Mouse (Mus musculus) embryonic facial prominence, embryonic 11.5 days (tissue): ENCODE measurements around the gene Per1. TPM values are rescaled to one million over a fixed set of nuclear protein-coding genes. Genes with fewer than 3 reads are reported as not detected.

Experiments used
- ATAC-seq: fragments of 200-750 bp; cut with Nextera tagmentation; replicated peaks from 2 replicates; pipeline ENCODE4 v1.8.0; 2017; ENCODE audit warnings: low read depth; ENCODE audit not compliant: insufficient number of reproducible peaks, low FRiP score, low TSS enrichment
- DNase-seq: peaks from one replicate; pipeline ENCODE4 v3.0.0-alpha.2; 2015; ENCODE audit warnings: low spot score
- H3K27ac ChIP-seq: fragments of 300-500 bp; sonication (generic); replicated peaks from 2 replicates; pipeline ENCODE4 v1.5.1; 2014; ENCODE audit warnings: mild to moderate bottlenecking, low read depth, low read length, control low read depth
- H3K27me3 ChIP-seq: fragments of 300-500 bp; sonication (generic); 2 replicates; pipeline ENCODE4 v1.6.1; 2014; ENCODE audit warnings: mild to moderate bottlenecking, low read length, moderate library complexity, mixed read lengths; ENCODE audit not compliant: control insufficient read depth, insufficient read depth
- H3K36me3 ChIP-seq: fragments of 300-500 bp; sonication (generic); replicated peaks from 2 replicates; pipeline ENCODE4 v1.6.1; 2014; ENCODE audit warnings: low read depth, mild to moderate bottlenecking, low read length, moderate library complexity, mixed read lengths; ENCODE audit not compliant: control insufficient read depth, insufficient read depth
- H3K4me1 ChIP-seq: fragments of 300-500 bp; sonication (generic); 2 replicates; pipeline ENCODE4 v1.6.1; 2014; ENCODE audit warnings: low read length, mixed read lengths; ENCODE audit not compliant: control insufficient read depth, insufficient read depth
- H3K4me2 ChIP-seq: fragments of 300-500 bp; sonication (generic); 2 replicates; pipeline ENCODE4 v1.6.1; 2014; ENCODE audit warnings: low read depth, mild to moderate bottlenecking, control low read depth, low read length, moderate library complexity
- H3K4me3 ChIP-seq: fragments of 300-500 bp; sonication (generic); 2 replicates; pipeline ENCODE4 v1.5.1; 2014; ENCODE audit warnings: low read depth, low read length, control low read depth
- H3K9ac ChIP-seq: fragments of 300-500 bp; sonication (generic); replicated peaks from 2 replicates; pipeline ENCODE4 v1.6.1; 2014; ENCODE audit warnings: mild to moderate bottlenecking, control low read depth, low read length
- H3K9me3 ChIP-seq: fragments of 300-500 bp; sonication (generic); replicated peaks from 2 replicates; pipeline ENCODE4 v1.6.1; 2016; ENCODE audit warnings: mild to moderate bottlenecking, low read length, inconsistent platforms, mixed read lengths; ENCODE audit not compliant: control insufficient read depth
- WGBS: fragments of 180-500 bp; shearing (Covaris S2); extraction: QIAGEN DNeasy Blood & Tissue Kit; methylation state at CpG from one replicate; pipeline ENCODE4 v1.1.7; 2014; 5-methylcytosine and 5-hydroxymethylcytosine counted together
- polyA plus RNA-seq: library from polyadenylated mRNA; unstranded; fragments of >200 nt; fragmentation: Nextera tagmentation; extraction: Ambion mirVana; gene quantifications from 2 replicates; pipeline ENCODE4 v1.2.1, GENCODE M21; 2014

Per1 gene
- polyA plus RNA-seq, 1 experiment from 2014 or later, result 5.5 TPM

DNA sequence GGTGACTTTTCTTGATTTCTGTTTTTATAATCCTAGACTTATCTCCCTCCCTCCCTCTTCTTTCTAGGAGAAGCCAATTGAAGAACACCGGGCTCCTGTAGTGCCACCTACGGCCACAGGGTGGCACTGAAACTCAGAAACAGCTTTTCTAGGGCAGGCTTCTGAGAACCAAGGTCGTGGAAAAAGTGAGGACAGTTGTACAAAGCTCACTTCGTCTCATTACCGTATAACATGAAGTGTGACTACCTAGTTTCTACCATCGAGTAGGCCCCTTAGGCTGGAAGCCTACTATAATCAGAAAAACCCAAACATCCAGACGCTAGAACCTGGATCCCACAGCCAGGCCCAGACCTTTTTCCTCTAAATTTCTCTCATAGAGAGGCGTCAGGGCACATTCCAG, 28.1 kb upstream of the Per1 start:
- Histone ChIP-seq H3K27ac (no peak overlapping the region), H3K9ac (no peak overlapping the region; the same call in 1 of the 2 replicates)

DNA sequence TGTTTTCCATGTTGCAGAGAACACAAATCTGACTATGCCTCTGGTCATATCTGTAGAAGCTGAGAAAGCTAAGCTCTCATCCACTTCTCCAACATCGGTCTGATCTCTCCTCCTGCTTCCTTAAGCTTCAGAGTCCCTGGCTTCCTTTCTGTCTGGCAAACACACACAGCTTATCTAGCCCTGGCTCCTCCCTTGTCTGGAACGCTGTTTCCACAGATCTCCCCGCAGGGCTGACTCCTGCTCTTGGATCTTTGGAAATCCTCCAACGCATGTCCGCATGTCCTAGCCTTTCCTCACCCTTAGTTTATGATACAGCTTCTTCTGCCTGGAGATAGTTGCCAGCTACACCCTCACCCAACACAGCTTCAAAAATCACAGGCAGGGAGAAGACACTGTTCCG, 27.4 kb upstream of the Per1 start:
- no peak for DNase-seq
- Histone ChIP-seq H3K27ac (no peak overlapping the region), H3K9ac (no peak overlapping the region), H3K4me3 (no peak overlapping the region), H3K27me3 (no peaks in the 10 kb centered on the region), H3K9me3 (no peaks in the 10 kb centered on the region), H3K36me3 (no peaks in the 10 kb centered on the region), H3K4me2 (no peak overlapping the region), H3K4me1 (no peaks in the 10 kb centered on the region)
- ATAC-seq, result no peak
- 57% methylated on average over 6 of the region's 6 CpGs for WGBS

More for the DNA sequence above, 28.1 kb upstream of the Per1 start:
- H3K27me3 ChIP-seq, result no peaks in the 10 kb centered on the region
- H3K36me3 ChIP-seq, result no peaks in the 10 kb centered on the region
- DNase-seq (peak; percentile 96), ATAC-seq (no peak)
- 9% methylated on average over 8 of the region's 8 CpGs for WGBS
- no peaks in the 10 kb centered on the region for H3K9me3 ChIP-seq
- H3K4me2 ChIP-seq, result peak overlapping the region; percentile 76
- no peaks in the 10 kb centered on the region for H3K4me1 ChIP-seq
- H3K4me3 ChIP-seq, result peak overlapping the region; percentile 36

DNA sequence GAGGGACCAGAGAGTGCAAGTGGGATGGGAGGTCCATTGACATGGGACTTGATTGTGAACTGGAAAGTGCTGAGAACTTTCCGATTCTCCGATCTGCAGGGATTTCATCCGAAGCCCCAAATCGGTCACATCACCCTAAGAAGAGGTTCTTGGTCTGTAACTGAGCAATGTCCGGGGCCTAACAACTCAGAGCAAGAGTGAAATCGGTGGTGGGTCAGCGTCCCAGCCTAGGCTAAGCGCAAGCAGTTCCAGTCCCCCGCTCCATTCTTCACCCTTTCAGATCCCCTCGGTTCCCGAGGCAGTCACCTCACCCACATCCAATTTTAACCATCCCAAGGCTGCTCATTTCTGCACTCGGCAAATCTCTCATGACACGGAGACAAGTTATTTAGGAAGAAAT, 24.9 kb upstream of the Per1 start:
- no peaks in the 10 kb centered on the region for H3K36me3 ChIP-seq
- no peaks in the 10 kb centered on the region for H3K27me3 ChIP-seq
- peak overlapping the region; percentile 72 for H3K4me2 ChIP-seq
- no peaks in the 10 kb centered on the region for H3K4me1 ChIP-seq
- peak overlapping the region; percentile 52 for H3K4me3 ChIP-seq
- no peaks in the 10 kb centered on the region for H3K9me3 ChIP-seq
- H3K27ac ChIP-seq, result peak overlapping the region; percentile 63
- ATAC-seq, result no peak
- DNase-seq, result peak; percentile 38
- WGBS, result 0% methylated on average over 13 of the region's 13 CpGs
- H3K9ac ChIP-seq, result peak overlapping the region; percentile 70

GRCm38 (mm10) chr11:69070590-69071222, 24.3 kb upstream of the Per1 start, which contains the start of gene Tmem107:
Gene Tmem107 (plus strand): TSS chr11:69070806.
- H3K27ac ChIP-seq, result peak within 1 kb of the TSS; percentile 63
- peak; percentile 97 for DNase-seq
- ATAC-seq, result peak; percentile 78
- no peaks in the 10 kb centered on the region for H3K4me1 ChIP-seq
- peak within 1 kb of the TSS; percentile 72 for H3K4me2 ChIP-seq
- WGBS, result under 1% methylated on average over 46 of the region's 47 CpGs
- H3K9ac ChIP-seq, result peak within 1 kb of the TSS; percentile 70
- no peaks in the 10 kb centered on the region for H3K27me3 ChIP-seq
- no peaks in the 10 kb centered on the region for H3K36me3 ChIP-seq
- peak within 1 kb of the TSS; percentile 52 for H3K4me3 ChIP-seq
- H3K9me3 ChIP-seq, result no peaks in the 10 kb centered on the region

DNA sequence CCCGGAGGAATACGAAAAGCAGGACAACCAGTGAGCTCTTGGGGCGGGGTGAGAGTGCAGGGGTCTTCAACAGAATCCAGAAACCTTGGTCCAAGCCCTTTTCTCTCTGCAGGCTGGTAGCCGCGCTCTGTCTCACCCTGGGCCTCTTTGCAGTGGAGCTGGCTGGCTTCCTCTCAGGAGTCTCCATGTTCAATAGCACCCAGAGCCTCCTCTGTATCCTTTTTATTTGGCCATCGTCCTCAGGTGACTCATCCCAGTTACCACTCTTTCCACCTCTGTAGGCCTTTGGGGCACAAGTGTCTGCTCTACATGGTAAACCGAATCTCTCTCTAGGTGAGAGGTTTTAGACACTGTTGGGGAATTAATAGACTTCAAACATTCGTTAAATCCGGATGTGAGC, 23.8 kb upstream of the Per1 start:
- Histone ChIP-seq H3K4me2 (peak overlapping the region; percentile 72), H3K27me3 (no peaks in the 10 kb centered on the region), H3K9ac (peak overlapping the region; percentile 70), H3K4me3 (peak overlapping the region; percentile 52), H3K9me3 (no peaks in the 10 kb centered on the region), H3K36me3 (no peaks in the 10 kb centered on the region), H3K27ac (peak overlapping the region; percentile 36; the same call in 1 of the 2 replicates), H3K4me1 (no peaks in the 10 kb centered on the region)
- no peak for DNase-seq
- ATAC-seq, result no peak
- WGBS, result 23% methylated on average over 9 of the region's 9 CpGs

GRCm38 (mm10) chr11:69072234-69072633, 22.8 kb upstream of the Per1 start:
- 86% methylated on average over 11 of the region's 11 CpGs for WGBS
- peak overlapping the region; percentile 52; the same call in 1 of the 2 replicates for H3K27ac ChIP-seq

GRCm38 (mm10) chr11:69072666-69073064, 22.4 kb upstream of the Per1 start:
- Histone ChIP-seq H3K27ac (peak overlapping the region; percentile 52), H3K9me3 (no peaks in the 10 kb centered on the region), H3K4me1 (no peaks in the 10 kb centered on the region), H3K4me2 (peak overlapping the region; percentile 43), H3K27me3 (no peaks in the 10 kb centered on the region), H3K4me3 (peak overlapping the region; percentile 16), H3K9ac (peak overlapping the region; percentile 46), H3K36me3 (no peaks in the 10 kb centered on the region)
- WGBS, result 11% methylated on average over 9 of the region's 9 CpGs
- no peak for DNase-seq
- no peak for ATAC-seq

More at GRCm38 (mm10) chr11:69072234-69072633, 22.8 kb upstream of the Per1 start:
- H3K9me3 ChIP-seq, result no peaks in the 10 kb centered on the region
- no peak overlapping the region; the same call in 1 of the 2 replicates for H3K9ac ChIP-seq
- H3K27me3 ChIP-seq, result no peaks in the 10 kb centered on the region
- H3K4me2 ChIP-seq, result peak overlapping the region; percentile 43
- no peaks in the 10 kb centered on the region for H3K36me3 ChIP-seq
- H3K4me3 ChIP-seq, result peak overlapping the region; percentile 16; the same call in 1 of the 2 replicates
- DNase-seq (no peak), ATAC-seq (no peak)
- no peaks in the 10 kb centered on the region for H3K4me1 ChIP-seq

GRCm38 (mm10) chr11:69073065-69073888, 21.7 kb upstream of the Per1 start:
- no peaks in the 10 kb centered on the region for H3K4me1 ChIP-seq
- peak overlapping the region; percentile 43 for H3K4me2 ChIP-seq
- H3K36me3 ChIP-seq, result no peaks in the 10 kb centered on the region
- no peaks in the 10 kb centered on the region for H3K9me3 ChIP-seq
- peak overlapping the region; percentile 52 for H3K27ac ChIP-seq
- peak overlapping the region; percentile 16 for H3K4me3 ChIP-seq
- WGBS, result 0% methylated on average over 14 of the region's 14 CpGs
- ATAC-seq (peak; percentile 81), DNase-seq (peak; percentile 95)
- no peaks in the 10 kb centered on the region for H3K27me3 ChIP-seq
- H3K9ac ChIP-seq, result peak overlapping the region; percentile 56
